Mouse (Mus musculus) spleen, postnatal 36 days (tissue): ENCODE data around the gene Eea1.
"Not testable (repeated sequence)": the region's sequence is repeated elsewhere in the genome, so short reads cannot be mapped to it uniquely, and the experiment has no call there.

ENCODE experiments used
- DNase-seq, 2 experiments: peaks; one replicate each; pipeline ENCODE4 v3.0.0; 2022; ENCODE audit warnings: low spot score in 2 of 2, mixed read lengths in 1 of 2

Eea1 gene

DNA sequence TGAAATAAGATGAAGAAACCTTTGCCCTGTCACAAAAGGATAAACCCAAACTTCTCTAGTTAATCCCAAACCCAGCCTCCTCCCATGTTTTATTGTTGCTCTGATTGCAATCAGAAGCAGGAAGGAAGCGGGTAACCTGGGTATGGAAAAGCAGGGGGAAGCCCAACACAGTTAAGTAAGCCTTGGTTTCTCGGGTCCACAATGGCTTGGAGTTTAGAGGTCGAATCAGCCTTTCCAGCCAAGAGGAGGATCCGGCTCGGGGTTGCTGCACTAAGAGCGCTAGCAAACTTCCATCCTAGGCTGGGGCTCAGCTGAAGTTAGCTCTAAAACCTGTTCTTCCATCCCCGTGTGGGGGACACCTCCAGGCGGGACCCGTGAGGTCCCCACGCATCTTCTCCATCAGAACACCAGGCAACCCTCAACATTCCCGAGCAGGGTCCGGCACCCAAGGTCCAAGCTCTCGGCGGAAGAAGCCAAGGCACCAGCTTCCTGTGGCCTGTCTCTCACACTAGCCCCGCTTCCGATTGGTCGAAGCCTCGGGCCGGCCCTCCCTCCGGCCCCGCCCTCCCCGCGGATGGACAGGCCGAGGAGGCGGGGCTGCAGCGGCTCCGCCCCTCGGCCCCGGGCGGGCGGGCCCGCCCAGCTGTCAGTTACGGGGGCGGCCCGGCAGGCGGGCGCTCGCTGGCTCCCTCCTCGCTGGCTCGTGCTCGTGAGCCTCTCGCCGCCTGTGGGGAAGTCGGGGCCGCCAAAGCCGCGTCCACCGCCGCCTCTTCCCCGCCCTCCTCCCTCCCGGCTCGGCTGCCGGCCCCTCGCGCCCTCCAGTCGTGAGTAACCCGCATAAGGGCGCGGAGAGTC, at the start of gene Eea1:
Eea1 (plus strand) TSS at position 605 of the 855 bp plus-strand sequence.
- peak; percentile 88 to 90 for DNase-seq

DNA sequence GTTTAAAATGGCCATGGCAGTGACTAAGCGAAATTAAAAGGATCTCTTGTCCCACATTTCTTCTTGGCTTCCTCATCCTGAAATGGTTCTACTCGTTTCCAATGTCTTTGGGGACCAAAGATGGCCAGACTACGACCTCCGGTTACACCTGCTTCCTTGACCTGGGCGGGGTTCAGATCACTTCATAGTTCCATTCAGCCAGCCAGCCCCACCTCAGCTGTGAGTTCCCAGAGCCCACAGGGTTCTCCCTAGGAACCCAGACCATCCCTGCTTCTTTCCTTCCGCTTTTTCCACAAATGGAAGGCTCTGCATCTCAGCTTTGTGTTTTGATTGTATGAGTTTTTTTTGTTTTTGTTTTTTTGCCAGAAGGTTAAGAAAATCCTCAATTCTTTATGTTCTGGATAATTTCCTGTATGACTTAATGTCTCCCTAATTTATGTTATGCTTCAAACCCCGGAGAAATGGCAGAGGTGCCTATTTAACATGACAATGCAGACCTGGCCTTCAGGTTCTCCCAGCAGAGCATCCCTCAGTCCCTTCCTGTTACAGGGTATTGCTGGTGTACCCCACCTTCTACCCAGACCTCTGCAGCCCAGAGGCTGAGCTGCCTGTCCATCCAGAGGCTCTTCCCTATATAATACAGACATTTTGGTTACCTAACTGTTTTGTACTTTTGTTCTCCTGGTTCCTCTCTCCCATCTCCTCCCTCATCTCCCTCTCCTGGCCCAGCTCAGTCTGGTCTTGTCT, 49.1 kb upstream of the Eea1 start:
- DNase-seq = no peak

DNA sequence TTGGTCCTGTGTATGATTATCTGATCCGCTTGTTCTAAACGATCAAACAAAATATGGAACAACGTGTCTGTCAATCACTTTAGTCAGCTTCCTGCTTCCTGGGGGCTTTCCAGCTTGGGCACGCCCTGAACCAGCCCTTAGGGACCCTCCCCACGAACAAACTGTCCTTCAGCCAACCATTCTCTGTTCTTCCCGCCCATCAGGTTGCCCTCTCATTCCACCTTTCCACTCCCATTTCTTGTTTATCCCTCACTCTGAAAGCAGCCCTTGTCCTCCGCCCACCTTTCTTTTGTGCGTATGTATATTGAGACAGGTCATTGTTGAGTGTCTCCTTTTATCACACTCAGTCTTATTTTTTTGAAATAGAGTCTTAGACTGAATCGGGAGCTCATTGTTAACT, 48.3 kb upstream of the Eea1 start:
- DNase-seq = no peak

DNA sequence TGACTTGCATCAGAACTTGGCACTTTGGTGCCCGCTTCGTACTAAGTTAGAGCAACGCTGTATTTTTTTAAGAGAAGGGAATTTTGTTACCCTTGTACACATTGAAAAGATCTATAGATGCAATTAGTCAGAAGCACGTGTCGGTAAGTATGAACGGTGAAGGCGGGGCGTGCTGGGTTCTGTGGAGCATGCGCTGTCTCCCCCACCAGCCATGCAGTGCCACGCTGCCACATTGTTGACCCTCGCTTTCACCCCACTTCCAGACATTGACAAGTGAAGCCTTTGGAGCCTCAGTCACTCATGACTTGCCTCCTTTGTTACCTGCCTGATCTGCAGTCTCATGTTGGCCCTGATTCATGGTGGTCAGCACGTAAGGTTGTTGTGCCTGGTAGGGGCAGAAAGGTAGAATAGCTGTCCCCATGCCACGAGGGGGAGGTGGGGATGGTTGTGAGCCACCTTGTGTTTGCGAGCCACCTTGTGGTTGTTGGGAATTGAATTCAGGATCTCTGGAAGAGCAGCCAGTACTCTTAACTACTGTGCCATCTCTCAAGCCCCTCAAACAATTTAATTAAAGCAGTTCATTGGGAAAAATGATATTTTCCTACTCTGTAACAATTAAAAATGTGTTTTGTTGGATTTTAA, 47.0 kb upstream of the Eea1 start:
- DNase-seq = no peak

DNA sequence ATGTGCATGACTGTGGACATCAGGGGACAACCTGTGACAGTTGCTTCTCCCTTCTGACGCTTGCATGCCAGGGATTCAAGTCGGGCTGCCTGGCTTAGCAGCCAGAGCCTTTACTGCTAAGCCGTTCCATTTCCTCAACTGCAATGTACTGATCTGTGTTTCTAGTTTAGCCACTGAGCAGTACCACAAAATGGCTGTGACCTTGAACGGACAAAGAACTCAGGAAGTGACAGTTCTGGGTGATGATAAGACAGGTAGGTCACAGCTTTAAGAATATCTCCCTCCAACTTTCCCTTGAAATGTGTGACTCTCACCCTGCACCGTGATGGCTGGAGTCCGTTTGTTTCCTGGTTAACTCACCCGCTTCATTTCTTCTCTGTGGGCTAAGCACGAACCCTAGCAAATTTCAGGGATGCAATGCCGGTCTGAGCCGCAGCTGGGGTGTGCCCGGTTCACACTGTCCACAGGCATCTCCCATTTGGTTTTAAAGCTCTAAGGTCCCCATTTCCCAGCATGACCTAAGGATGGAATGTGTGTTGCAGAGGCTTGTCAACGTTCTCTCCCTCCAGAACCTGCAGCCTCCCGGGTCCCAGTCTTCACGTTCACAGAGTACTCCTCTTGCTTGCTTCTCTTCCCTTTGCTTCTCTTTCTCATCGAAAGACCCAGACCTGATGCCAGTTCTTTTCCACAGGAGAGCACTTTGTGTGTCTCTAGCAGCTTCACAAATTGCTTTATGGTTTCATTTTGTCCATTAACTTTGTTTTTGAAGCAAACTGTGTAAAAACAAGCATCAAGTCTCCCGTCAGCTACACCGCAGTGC, 46.2 kb upstream of the Eea1 start:
- DNase-seq = no peak

DNA sequence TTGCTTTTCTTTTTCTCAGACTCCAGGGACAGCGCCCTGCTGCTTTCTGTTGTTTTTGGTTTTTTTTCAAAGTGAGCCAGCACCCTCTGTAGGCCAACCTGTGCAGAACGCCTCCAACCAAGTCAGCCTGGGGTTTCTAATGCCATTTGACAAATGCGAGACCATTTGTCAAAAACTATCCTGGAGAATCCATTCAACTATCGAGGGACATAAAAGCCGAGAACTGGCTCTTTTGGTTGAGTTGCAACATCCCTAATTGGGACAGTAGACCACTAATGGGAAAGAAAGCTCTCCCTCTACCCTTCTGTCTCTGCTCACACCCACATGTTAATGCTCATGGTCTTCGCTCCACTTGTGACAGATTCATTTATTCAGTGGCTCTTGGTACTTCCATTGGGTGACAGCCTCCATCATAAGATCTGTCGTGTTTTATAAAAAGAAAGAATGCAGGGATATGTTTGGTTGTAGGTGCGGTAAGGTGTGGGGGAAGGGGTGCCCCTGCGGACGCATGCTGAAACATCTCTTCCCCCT, 45.5 kb upstream of the Eea1 start:
- peak; percentile 19 to 42 for DNase-seq

DNA sequence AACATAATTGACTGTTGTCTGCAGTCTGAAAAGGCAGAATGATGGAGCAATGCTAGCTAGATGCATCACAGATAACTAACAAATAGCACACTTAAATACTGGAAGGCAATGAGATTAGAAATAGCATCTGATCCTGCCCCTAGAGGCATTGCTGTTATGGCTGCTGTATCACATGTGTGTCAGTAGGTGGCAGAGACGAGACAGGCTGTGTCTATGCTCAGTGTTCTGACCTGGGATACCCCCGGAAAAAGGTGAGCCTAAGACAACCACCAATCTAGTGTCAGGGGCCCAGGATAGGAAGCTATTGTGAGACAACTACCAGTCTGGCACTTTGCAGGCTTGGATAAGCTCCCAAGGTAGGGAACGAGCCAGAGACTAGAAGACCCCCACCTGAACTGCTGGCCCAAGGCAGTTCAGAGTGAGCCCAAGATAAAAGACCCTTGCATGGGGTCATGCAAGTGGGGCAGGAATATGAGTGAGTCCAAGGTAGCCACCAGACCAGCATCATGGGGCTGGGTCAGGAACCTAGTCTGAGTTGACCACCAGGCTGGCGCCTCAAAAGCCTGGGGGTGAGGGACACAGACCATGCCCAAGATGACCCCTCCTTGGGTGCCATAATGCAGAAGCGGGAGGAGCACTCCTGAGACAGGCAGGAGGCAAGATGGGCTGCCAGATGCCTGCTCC, 41.8 kb upstream of the Eea1 start:
- peak; percentile 6 to 11 for DNase-seq

DNA sequence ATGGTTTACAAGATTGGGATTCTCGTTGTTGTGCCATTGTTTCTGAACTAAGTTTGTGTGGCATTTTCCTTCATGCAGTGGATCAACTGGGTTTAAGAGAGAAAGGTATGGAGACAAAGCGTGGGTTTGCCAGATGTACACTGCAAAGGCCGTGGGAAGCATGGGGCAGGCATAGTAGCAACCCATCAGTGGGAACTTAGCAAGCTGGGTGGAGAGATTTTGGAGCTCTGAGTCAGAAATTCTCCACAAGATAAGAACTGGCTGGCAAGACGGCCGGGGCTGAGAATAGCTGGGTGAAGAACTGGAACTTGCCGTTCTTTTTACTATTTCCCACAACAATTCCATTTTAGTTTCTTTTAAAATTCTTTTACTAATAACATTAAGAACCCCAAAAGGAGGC, 35.8 kb upstream of the Eea1 start:
- no peak for DNase-seq

DNA sequence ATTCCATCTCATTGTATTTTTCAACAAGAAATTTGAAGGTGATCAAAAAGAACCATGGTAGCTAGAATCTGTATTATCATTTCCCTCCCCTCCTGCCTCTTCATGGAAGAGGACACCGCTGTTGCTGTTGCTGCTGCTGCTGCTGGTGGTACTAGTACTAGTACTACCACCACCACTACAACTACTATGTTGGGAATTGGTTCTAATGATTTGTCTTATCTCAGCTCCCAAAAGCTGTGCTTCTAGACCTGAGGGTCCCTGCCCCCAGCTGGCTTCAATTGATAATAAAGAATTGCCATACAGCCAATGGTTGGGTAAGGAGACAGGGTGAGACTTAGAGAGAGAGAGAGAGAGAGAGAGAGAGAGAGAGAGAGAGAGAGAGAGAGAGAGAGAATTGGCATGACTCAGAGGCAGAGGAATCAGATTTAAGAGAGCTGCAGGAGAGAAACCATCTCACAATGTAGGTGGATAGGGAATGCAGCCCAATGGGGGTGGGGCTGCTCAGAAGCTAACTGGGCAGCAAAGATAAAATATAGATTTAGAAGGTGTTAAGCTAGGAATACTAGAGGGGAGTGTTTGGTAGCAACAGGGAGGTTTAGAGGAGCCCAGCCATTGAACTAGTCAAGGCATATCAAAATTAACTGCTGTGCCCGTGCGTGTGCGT, 31.1 kb upstream of the Eea1 start:
- no peak for DNase-seq

DNA sequence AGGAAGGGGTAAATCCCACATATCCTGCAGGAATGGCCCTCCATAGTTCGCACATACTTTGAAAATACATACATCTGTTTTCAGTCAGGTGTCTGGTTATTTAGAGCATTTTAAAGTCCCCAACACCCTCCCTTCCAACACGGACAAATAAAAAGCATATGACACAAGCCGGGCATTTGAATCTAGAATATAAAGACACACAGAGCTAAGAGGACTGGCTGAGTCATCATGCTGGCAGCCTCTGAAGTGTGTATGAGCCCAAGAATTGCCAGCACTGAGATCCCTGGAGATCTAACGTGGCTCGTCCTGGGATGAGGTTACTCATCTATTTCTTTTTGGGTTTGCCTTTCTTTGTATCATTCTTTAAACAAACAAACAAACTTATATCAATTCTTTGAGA, 29.4 kb upstream of the Eea1 start:
- no peak for DNase-seq

DNA sequence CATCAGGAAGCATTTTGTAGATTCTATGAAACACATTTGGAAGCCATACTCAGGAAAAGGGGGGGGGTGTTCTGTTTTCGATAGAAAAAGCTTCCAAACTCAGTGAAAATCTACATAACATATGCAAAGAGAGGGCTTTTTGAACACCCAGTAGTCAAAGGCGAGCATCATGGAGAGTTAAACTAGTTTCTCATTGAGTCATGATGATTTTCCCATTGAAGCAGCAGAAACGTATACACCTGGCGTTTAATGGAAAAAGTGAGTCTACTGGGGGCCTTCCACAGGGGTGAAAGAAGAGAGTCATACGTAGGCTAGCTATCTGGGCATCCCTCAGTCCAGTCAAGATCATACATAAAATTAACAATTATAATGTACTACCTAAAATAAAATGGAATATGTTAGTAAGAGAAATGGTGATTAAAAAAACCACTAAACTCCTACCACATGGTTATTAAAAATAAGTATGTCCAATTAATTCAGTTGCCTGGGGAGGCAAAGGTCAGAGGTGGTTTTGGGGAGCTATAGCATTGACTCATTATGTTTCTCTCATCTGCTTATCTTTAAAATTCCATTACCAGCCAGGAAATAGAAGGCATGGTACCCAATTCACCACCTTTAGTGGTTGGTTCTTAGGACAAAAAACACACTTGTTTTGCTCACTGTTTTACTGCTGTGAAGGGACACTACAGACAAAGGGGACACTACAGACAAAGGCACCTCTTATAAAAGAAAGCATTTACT, 25.8 kb upstream of the Eea1 start:
- no peak for DNase-seq

DNA sequence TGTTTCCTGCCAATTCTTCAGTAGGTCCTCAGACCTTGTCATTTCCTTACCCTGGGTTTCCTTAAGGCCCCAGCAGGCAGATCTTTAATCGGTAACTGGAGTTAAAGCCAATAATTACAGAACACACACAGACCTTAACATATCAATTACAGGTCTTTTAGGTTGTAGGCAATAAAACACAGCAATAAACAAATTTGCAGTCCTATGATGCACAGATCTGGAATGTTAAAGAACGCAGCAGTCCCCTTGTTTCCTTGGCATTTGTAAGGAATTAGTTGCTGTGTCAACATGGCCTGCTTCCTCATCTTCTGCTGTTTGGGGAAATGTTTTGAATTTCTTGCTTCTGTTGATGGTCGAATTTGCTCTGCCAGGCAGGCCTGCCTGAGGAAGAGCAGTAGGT, 21.7 kb upstream of the Eea1 start:
- no peak for DNase-seq

DNA sequence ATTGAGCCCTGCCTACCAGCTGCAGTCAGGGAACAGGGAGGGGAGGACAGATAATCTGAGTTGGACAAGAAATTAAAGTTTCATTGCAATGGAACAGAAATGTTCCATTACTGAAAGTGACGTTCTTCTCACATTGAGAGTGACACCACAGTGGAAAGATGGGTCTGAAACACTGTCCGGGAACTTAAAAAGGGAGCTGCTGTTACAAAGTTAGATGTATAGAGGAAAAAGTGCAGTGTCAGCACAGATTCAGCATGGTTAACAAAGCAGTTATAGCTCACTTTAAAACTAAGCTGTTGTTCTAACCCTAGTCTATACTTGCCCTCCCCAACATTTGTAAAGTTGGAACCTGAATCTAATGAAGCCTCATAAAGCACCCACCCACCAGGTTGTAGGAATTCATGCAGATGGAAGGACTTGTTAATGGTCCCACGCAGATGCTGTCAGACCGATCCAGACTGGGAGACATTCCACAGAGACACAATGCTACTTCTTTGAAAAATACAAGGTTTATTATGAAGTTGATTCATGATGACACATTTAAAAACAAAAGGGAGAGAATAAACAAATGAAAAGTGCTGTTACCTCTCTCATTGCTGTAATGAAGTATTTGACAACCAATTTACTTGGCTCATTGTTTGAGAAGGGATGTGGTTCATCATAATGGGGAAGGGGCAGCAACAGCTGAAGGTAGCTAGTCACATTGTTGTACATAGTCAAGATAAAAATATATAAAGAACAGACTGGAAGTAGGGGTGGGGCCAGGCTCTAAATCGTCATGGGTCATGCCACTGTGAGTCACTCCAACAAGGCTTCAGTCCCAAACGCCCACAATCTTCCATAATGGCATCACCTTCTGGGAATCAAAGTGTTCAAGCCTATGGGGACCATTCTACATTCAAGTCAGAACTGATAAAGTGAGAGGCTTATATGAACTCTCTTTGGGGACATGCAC, 16.9 kb upstream of the Eea1 start:
- no peak for DNase-seq

DNA sequence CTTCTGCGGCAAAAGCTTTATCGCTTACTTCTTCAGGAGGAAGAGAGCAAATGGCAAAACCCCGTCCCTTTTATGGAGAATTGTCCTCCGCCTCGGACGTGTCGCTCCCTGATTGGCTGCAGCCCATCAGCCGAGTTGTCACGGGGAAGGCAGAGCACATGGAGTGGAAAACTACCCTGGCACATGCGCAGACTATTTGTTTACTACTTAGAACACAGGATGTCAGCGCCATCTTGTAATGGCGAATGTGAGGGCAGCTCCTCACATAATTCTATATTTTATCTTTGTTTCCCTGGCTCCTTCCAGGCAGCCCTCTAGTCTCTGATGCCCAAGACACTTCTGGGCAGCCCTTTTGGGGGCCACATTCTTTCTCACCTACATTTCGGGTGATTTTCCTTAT, 6.8 kb upstream of the Eea1 start:
- not testable (repeated sequence) for DNase-seq

DNA sequence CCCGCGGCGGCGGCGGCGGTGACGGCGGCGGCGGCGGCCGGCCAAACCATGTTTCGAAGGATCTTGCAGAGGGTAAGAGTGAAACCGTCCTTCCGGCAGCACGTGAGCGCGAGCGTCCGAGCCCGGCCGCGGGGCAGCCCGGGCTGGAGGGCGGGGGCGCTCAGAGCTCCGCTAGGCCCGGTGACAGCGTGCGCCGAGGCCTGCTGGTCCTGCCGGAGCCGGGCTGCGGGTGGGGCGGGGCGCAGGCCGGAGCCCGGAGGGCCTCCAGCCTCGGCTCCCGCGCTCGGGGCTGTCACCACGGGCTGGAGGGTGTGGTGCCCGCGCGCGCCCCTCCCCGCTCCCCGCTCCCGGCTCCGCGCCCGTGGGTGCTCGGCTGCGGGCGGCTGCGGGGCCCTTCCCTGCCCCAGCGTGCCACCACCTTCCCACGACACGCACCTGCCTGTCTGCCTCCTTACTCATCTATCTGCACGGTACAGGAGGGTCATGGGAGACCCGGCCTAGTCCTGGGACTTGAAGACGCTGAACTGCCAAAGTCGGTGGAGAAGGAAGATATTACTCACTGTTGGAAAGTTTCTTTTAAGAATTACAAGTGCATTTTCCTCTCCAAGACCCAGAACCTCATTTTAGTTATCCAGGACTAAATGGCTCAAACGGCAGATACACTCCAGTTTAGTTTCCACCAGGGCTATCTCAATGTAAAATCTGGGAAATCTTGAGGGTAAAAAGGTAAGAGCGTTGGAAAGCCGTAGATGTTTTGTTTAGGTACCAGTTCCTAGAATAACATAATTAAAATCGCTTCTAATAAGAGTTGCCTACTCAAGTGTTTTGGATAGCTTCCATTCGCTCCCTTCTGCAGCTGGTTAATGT, 684 bp downstream of the Eea1 start:
- peak in 1 of 2 experiments; percentile 56 for DNase-seq

DNA sequence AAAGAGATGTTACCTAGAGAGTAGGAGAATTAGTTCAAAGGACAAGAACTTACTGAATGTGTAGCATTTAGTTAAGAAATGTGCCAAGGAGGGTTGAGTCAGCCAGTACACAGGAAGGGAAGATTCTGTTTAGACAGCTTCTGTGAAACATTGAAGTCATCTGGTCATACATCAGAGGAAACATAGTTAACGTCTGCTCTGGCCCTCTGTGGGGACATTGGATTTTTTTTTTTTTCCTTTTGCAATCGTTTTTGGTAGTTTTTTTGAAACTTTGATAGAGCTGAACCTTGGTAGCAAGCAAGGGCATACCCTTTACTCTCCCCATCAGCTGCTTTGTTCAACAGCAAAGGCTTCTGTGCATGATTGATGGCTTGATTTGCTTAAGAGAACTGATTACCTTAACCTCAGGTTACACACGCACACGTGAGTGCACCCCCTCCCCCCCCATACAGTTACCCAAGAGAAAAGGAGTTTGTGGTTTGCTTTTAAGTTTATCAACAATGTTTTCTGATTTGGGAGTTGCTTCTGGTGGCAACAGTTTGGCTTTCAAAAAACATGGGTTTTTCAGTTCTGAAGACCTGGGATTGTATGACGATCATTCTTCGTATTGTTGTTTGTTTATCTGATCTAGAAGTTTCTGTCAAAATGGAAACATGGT, 1.4 kb downstream of the Eea1 start:
- no peak for DNase-seq

DNA sequence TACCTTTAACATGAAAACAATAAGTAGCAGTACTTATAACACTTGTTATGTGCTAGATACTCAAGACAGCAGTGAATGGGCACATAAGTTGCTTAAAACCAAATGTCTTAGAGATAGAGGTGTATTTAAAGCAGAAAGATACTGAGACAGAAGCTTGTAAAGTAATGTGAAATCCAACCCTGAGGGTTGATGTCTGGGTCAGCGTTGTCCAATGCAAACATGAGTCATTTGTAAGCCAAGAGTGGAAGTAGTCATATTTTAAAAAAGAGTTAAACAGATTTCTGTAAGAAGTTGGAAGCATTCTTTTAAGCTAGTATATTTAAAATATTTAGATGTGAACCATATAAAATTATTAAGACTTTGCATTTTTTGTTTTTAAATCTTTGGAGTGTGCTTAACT, 4.6 kb downstream of the Eea1 start:
- DNase-seq = no peak
